Comparison of ENCODE assay signal across 19 mouse cellular contexts in genomic region chr7:24271191-24271590, GRCm38 (mm10). TPM values are rescaled to one million over a fixed set of nuclear protein-coding genes. Genes with fewer than 3 reads are reported as not detected.
DNase-seq lines count a peak whose midpoint lies in the region; ATAC-seq and TF ChIP-seq lines count a peak whose summit lies in the region.
"Had no signal": no experiment of that assay in that cellular context is flagged by ENCODE, and none has a peak within 500 bp of the region (broad histone marks: within the 10 kb centered on the region; RNA-seq: fewer than 3 reads in every experiment).

No protein-coding gene starts in this region.

- H3K27ac ChIP-seq in hindbrain, postnatal 0 days = no peak overlapping the region
- H3K27ac ChIP-seq in hindbrain, embryonic 14.5 days = no peak overlapping the region
- no peak overlapping the region for H3K27ac ChIP-seq in liver, embryonic 12.5 days
- no peak overlapping the region for H3K27ac ChIP-seq in liver, postnatal 0 days (ENCODE audit: low read depth)
- no peak overlapping the region for H3K27ac ChIP-seq in neural tube, embryonic 15.5 days (replicated peaks)
- no peak overlapping the region for H3K27ac ChIP-seq in stomach, embryonic 16.5 days (ENCODE audit: low read length)
- H3K27ac ChIP-seq: liver, embryonic 15.5 days had no signal

- DNase-seq in hindbrain, postnatal 0 days (ENCODE audit: low spot score) = no peak
- no peak for DNase-seq in hindbrain, embryonic 14.5 days (ENCODE audit: low spot score)
- DNase-seq in liver, postnatal 0 days = no peak
- no peak for DNase-seq in neural tube, embryonic 10.5 days (ENCODE audit: extremely low spot score, low spot score)
- DNase-seq in frontal cortex, adult 2 months (ENCODE audit: extremely low spot score in 1 of 2, low spot score in 1 of 2) = no peak
- DNase-seq: adrenal gland, postnatal 36 days; B cell, adult 2 months; cerebellum, adult 11-12 months; cerebellum, postnatal 25 days; gastrocnemius, postnatal 36 days; heart, postnatal 10 days; kidney, adult 2 months; lung, postnatal 36 days; thymus, postnatal 14 days had no signal

- WGBS in hindbrain, postnatal 0 days = 97% methylated on average over 6 of the region's 6 CpGs
- 95% methylated on average over 6 of the region's 6 CpGs for WGBS in hindbrain, embryonic 14.5 days
- 84% methylated on average over 6 of the region's 6 CpGs for WGBS in liver, embryonic 12.5 days (ENCODE audit: insufficient replicate concordance)
- WGBS in liver, postnatal 0 days (ENCODE audit: insufficient replicate concordance) = 88% methylated on average over 6 of the region's 6 CpGs
- WGBS in neural tube, embryonic 15.5 days = 98% methylated on average over 6 of the region's 6 CpGs
- 92% methylated on average over 6 of the region's 6 CpGs for WGBS in stomach, embryonic 16.5 days

- H3K4me1 ChIP-seq in hindbrain, postnatal 0 days (ENCODE audit: insufficient read depth, low read length) = 0 out of 2 replicates have a peak, but pooled peaks cover 3% of the 10 kb centered on the region
- peaks cover 5% of the 10 kb centered on the region for H3K4me1 ChIP-seq in hindbrain, embryonic 14.5 days (replicated peaks; ENCODE audit: control insufficient read depth, insufficient read depth, low read length)
- H3K4me1 ChIP-seq in liver, embryonic 12.5 days = peaks cover 11% of the 10 kb centered on the region; the same call in 1 of the 2 replicates
- 0 out of 2 replicates have a peak, but pooled peaks cover 2% of the 10 kb centered on the region for H3K4me1 ChIP-seq in liver, postnatal 0 days (ENCODE audit: insufficient read depth)
- H3K4me1 ChIP-seq in neural tube, embryonic 15.5 days = peaks cover 13% of the 10 kb centered on the region
- H3K4me1 ChIP-seq in stomach, embryonic 16.5 days (ENCODE audit: control insufficient read depth, insufficient read depth, low read length) = peaks cover 4% of the 10 kb centered on the region

- H3K36me3 ChIP-seq in hindbrain, postnatal 0 days (ENCODE audit: insufficient read depth, low read length) = peaks cover 10% of the 10 kb centered on the region
- H3K36me3 ChIP-seq in hindbrain, embryonic 14.5 days (replicated peaks; ENCODE audit: control insufficient read depth, insufficient read depth) = peaks cover 25% of the 10 kb centered on the region
- peaks cover 25% of the 10 kb centered on the region for H3K36me3 ChIP-seq in liver, embryonic 12.5 days
- H3K36me3 ChIP-seq in liver, postnatal 0 days (replicated peaks; ENCODE audit: insufficient read depth, low read length) = no peaks in the 10 kb centered on the region; the same call in 1 of the 2 replicates
- H3K36me3 ChIP-seq in neural tube, embryonic 15.5 days = peaks cover 24% of the 10 kb centered on the region
- H3K36me3 ChIP-seq in stomach, embryonic 16.5 days (ENCODE audit: control insufficient read depth, insufficient read depth, low read length) = peaks cover 7% of the 10 kb centered on the region

- peak overlapping the region; percentile 68; the same call in 1 of the 2 replicates for H3K4me2 ChIP-seq in hindbrain, postnatal 0 days (ENCODE audit: low read depth, low read length)
- no peak overlapping the region for H3K4me2 ChIP-seq in hindbrain, embryonic 14.5 days (replicated peaks)
- H3K4me2 ChIP-seq in liver, embryonic 12.5 days = 0 out of 2 replicates have a peak overlapping the region, but pooled peaks have one; percentile 10
- no peak overlapping the region for H3K4me2 ChIP-seq in liver, postnatal 0 days (ENCODE audit: low read depth, low read length)
- H3K4me2 ChIP-seq in neural tube, embryonic 15.5 days = peak overlapping the region; percentile 90; the same call in 1 of the 2 replicates
- peak overlapping the region; percentile 60; the same call in 1 of the 2 replicates for H3K4me2 ChIP-seq in stomach, embryonic 16.5 days (ENCODE audit: low read depth, low read length)

- H3K9ac ChIP-seq in hindbrain, postnatal 0 days (replicated peaks; ENCODE audit: low read length) = no peak overlapping the region
- H3K9ac ChIP-seq in hindbrain, embryonic 14.5 days = no peak overlapping the region
- no peak overlapping the region for H3K9ac ChIP-seq in liver, embryonic 12.5 days
- H3K9ac ChIP-seq in liver, postnatal 0 days (replicated peaks) = no peak overlapping the region
- no peak overlapping the region for H3K9ac ChIP-seq in neural tube, embryonic 15.5 days (replicated peaks)
- no peak overlapping the region for H3K9ac ChIP-seq in stomach, embryonic 16.5 days (ENCODE audit: low read length)
- H3K9ac ChIP-seq: liver, embryonic 15.5 days had no signal

- ATAC-seq in hindbrain, postnatal 0 days = no peak
- ATAC-seq in hindbrain, embryonic 14.5 days (ENCODE audit: low FRiP score) = no peak
- no peak for ATAC-seq in liver, embryonic 12.5 days
- ATAC-seq in liver, postnatal 0 days = no peak
- no peak for ATAC-seq in neural tube, embryonic 15.5 days (ENCODE audit: low FRiP score)
- no peak for ATAC-seq in stomach, embryonic 16.5 days (ENCODE audit: insufficient read depth, low FRiP score)

- no peak overlapping the region for H3K4me3 ChIP-seq in hindbrain, postnatal 0 days (ENCODE audit: low read length)
- no peak overlapping the region for H3K4me3 ChIP-seq in hindbrain, embryonic 14.5 days (replicated peaks; ENCODE audit: low read length)
- no peak overlapping the region for H3K4me3 ChIP-seq in liver, embryonic 12.5 days
- no peak overlapping the region for H3K4me3 ChIP-seq in liver, postnatal 0 days (ENCODE audit: low read depth, low read length)
- H3K4me3 ChIP-seq in neural tube, embryonic 15.5 days (replicated peaks) = no peak overlapping the region
- no peak overlapping the region for H3K4me3 ChIP-seq in stomach, embryonic 16.5 days (replicated peaks; ENCODE audit: low read length)

- no peak for TF ChIP-seq EP300 in liver, postnatal 0 days (IDR thresholded peaks at IDR 0.05; ENCODE audit: low read depth)

- TF ChIP-seq CTCF in hindbrain, postnatal 0 days (IDR thresholded peaks at IDR 0.05; ENCODE audit: low read depth) = no peak
- no peak for TF ChIP-seq CTCF in liver, postnatal 0 days (IDR thresholded peaks at IDR 0.05; ENCODE audit: low read depth)

- no peaks in the 10 kb centered on the region for H3K27me3 ChIP-seq in hindbrain, postnatal 0 days (ENCODE audit: insufficient read depth, low read length)
- H3K27me3 ChIP-seq in hindbrain, embryonic 14.5 days (ENCODE audit: control insufficient read depth, insufficient read depth, low read length) = no peaks in the 10 kb centered on the region
- no peaks in the 10 kb centered on the region for H3K27me3 ChIP-seq in liver, embryonic 12.5 days (replicated peaks)
- no peaks in the 10 kb centered on the region for H3K27me3 ChIP-seq in liver, postnatal 0 days (ENCODE audit: insufficient read depth, low read length)
- H3K27me3 ChIP-seq in neural tube, embryonic 15.5 days (replicated peaks) = no peaks in the 10 kb centered on the region
- H3K27me3 ChIP-seq in stomach, embryonic 16.5 days (ENCODE audit: control insufficient read depth, insufficient read depth, low read length) = no peaks in the 10 kb centered on the region
- H3K27me3 ChIP-seq: hindbrain, embryonic 12.5 days; liver, embryonic 15.5 days had no signal

- no peaks in the 10 kb centered on the region for H3K9me3 ChIP-seq in hindbrain, postnatal 0 days (ENCODE audit: low read length)
- H3K9me3 ChIP-seq in hindbrain, embryonic 14.5 days (ENCODE audit: control insufficient read depth, low read length) = no peaks in the 10 kb centered on the region
- no peaks in the 10 kb centered on the region for H3K9me3 ChIP-seq in liver, embryonic 12.5 days (replicated peaks)
- H3K9me3 ChIP-seq in liver, postnatal 0 days (ENCODE audit: low read length) = no peaks in the 10 kb centered on the region
- H3K9me3 ChIP-seq in neural tube, embryonic 15.5 days (replicated peaks) = no peaks in the 10 kb centered on the region
- no peaks in the 10 kb centered on the region for H3K9me3 ChIP-seq in stomach, embryonic 16.5 days (replicated peaks; ENCODE audit: control insufficient read depth, low read length)
- H3K9me3 ChIP-seq: hindbrain, embryonic 12.5 days; liver, embryonic 15.5 days had no signal

RNA-seq across cellular contexts. Expression of gene Zfp93, which starts 1.0 kb away (rescaled TPM):
- total RNA-seq in hindbrain, postnatal 0 days (2014; rRNA removed) = 5.4 and 6.9 TPM in 2 replicates
- 2.2 and 3.1 TPM in 2 replicates for polyA plus RNA-seq in hindbrain, postnatal 0 days (2015; fragmentation: Nextera tagmentation; extraction: Ambion mirVana)
- 8.1 and 9.5 TPM in 2 replicates for polyA plus RNA-seq in hindbrain, embryonic 14.5 days (2014; fragmentation: Nextera tagmentation; extraction: Ambion mirVana)
- 1.9 and 2.2 TPM in 2 replicates for polyA plus RNA-seq in liver, embryonic 12.5 days (2016; fragmentation: Nextera tagmentation; extraction: Ambion mirVana)
- polyA plus RNA-seq in liver, postnatal 0 days (2015; fragmentation: Nextera tagmentation; extraction: Ambion mirVana) = 1.1 and 1.2 TPM in 2 replicates
- 6.3 and 8.8 TPM in 2 replicates for polyA plus RNA-seq in neural tube, embryonic 15.5 days (2015; fragmentation: Nextera tagmentation; extraction: Ambion mirVana)
- polyA plus RNA-seq in stomach, embryonic 16.5 days (2015; fragmentation: Nextera tagmentation; extraction: Ambion mirVana) = 7.6 and 8.3 TPM in 2 replicates
- 8.7 and 9.0 TPM in 2 replicates for polyA plus RNA-seq in frontal cortex, adult 2 months (2012; rRNA removed)

RNA-seq across cellular contexts. Expression of gene Zfp108, which starts 16.6 kb away (rescaled TPM):
- 7.5 and 9.1 TPM in 2 replicates for total RNA-seq in hindbrain, postnatal 0 days (2014; rRNA removed)
- polyA plus RNA-seq in hindbrain, postnatal 0 days (2015; fragmentation: Nextera tagmentation; extraction: Ambion mirVana) = 3.0 and 3.7 TPM in 2 replicates
- 7.1 TPM in 2 replicates for polyA plus RNA-seq in hindbrain, embryonic 14.5 days (2014; fragmentation: Nextera tagmentation; extraction: Ambion mirVana)
- polyA plus RNA-seq in liver, embryonic 12.5 days (2016; fragmentation: Nextera tagmentation; extraction: Ambion mirVana) = 0.48 and 0.56 TPM in 2 replicates
- polyA plus RNA-seq in liver, postnatal 0 days (2015; fragmentation: Nextera tagmentation; extraction: Ambion mirVana) = 0.31 and 0.79 TPM in 2 replicates
- polyA plus RNA-seq in neural tube, embryonic 15.5 days (2015; fragmentation: Nextera tagmentation; extraction: Ambion mirVana) = 6.0 and 6.9 TPM in 2 replicates
- 3.9 TPM in 2 replicates for polyA plus RNA-seq in stomach, embryonic 16.5 days (2015; fragmentation: Nextera tagmentation; extraction: Ambion mirVana)
- 4.7 and 5.7 TPM in 2 replicates for polyA plus RNA-seq in frontal cortex, adult 2 months (2012; rRNA removed)

RNA-seq across cellular contexts. Expression of gene Zfp61, which starts 29.8 kb away (rescaled TPM):
- total RNA-seq in hindbrain, postnatal 0 days (2014; rRNA removed) = 20.1 and 23.5 TPM in 2 replicates
- polyA plus RNA-seq in hindbrain, postnatal 0 days (2015; fragmentation: Nextera tagmentation; extraction: Ambion mirVana) = 26.1 and 31.6 TPM in 2 replicates
- 33.5 and 34.0 TPM in 2 replicates for polyA plus RNA-seq in hindbrain, embryonic 14.5 days (2014; fragmentation: Nextera tagmentation; extraction: Ambion mirVana)
- polyA plus RNA-seq in liver, embryonic 12.5 days (2016; fragmentation: Nextera tagmentation; extraction: Ambion mirVana) = 7.1 and 7.7 TPM in 2 replicates
- 1.6 and 1.8 TPM in 2 replicates for polyA plus RNA-seq in liver, postnatal 0 days (2015; fragmentation: Nextera tagmentation; extraction: Ambion mirVana)
- 42.0 and 44.7 TPM in 2 replicates for polyA plus RNA-seq in neural tube, embryonic 15.5 days (2015; fragmentation: Nextera tagmentation; extraction: Ambion mirVana)
- polyA plus RNA-seq in stomach, embryonic 16.5 days (2015; fragmentation: Nextera tagmentation; extraction: Ambion mirVana) = 31.4 and 32.2 TPM in 2 replicates
- polyA plus RNA-seq in frontal cortex, adult 2 months (2012; rRNA removed) = 27.5 and 28.7 TPM in 2 replicates

RNA-seq across cellular contexts. Expression of gene Zfp109, which starts 33.8 kb away (rescaled TPM):
- 4.4 and 8.5 TPM in 2 replicates for total RNA-seq in hindbrain, postnatal 0 days (2014; rRNA removed)
- polyA plus RNA-seq in hindbrain, postnatal 0 days (2015; fragmentation: Nextera tagmentation; extraction: Ambion mirVana) = 2.0 and 2.1 TPM in 2 replicates
- polyA plus RNA-seq in hindbrain, embryonic 14.5 days (2014; fragmentation: Nextera tagmentation; extraction: Ambion mirVana) = 2.9 and 3.9 TPM in 2 replicates
- polyA plus RNA-seq in liver, embryonic 12.5 days (2016; fragmentation: Nextera tagmentation; extraction: Ambion mirVana) = 2.0 and 2.7 TPM in 2 replicates
- polyA plus RNA-seq in liver, postnatal 0 days (2015; fragmentation: Nextera tagmentation; extraction: Ambion mirVana) = 0.40 and 0.65 TPM in 2 replicates
- polyA plus RNA-seq in neural tube, embryonic 15.5 days (2015; fragmentation: Nextera tagmentation; extraction: Ambion mirVana) = 4.4 and 4.5 TPM in 2 replicates
- polyA plus RNA-seq in stomach, embryonic 16.5 days (2015; fragmentation: Nextera tagmentation; extraction: Ambion mirVana) = 5.4 and 6.3 TPM in 2 replicates
- polyA plus RNA-seq in frontal cortex, adult 2 months (2012; rRNA removed) = 4.4 and 4.5 TPM in 2 replicates

RNA-seq across cellular contexts. Expression of gene Zfp94, which starts 45.3 kb away (rescaled TPM):
- total RNA-seq in hindbrain, postnatal 0 days (2014; rRNA removed) = 9.6 and 12.0 TPM in 2 replicates
- 17.3 and 21.6 TPM in 2 replicates for polyA plus RNA-seq in hindbrain, postnatal 0 days (2015; fragmentation: Nextera tagmentation; extraction: Ambion mirVana)
- 19.6 and 20.9 TPM in 2 replicates for polyA plus RNA-seq in hindbrain, embryonic 14.5 days (2014; fragmentation: Nextera tagmentation; extraction: Ambion mirVana)
- polyA plus RNA-seq in liver, embryonic 12.5 days (2016; fragmentation: Nextera tagmentation; extraction: Ambion mirVana) = 3.0 and 3.6 TPM in 2 replicates
- polyA plus RNA-seq in liver, postnatal 0 days (2015; fragmentation: Nextera tagmentation; extraction: Ambion mirVana) = 1.8 and 2.2 TPM in 2 replicates
- polyA plus RNA-seq in neural tube, embryonic 15.5 days (2015; fragmentation: Nextera tagmentation; extraction: Ambion mirVana) = 20.0 and 20.2 TPM in 2 replicates
- 9.0 and 10.3 TPM in 2 replicates for polyA plus RNA-seq in stomach, embryonic 16.5 days (2015; fragmentation: Nextera tagmentation; extraction: Ambion mirVana)
- 20.3 and 21.0 TPM in 2 replicates for polyA plus RNA-seq in frontal cortex, adult 2 months (2012; rRNA removed)

Comparison
In these comparisons a context has a peak if more than half of its experiments do, and no peak if none do; other contexts are left out.
1. H3K4me2 ChIP-seq: peak in hindbrain, postnatal 0 days (single experiment), liver, embryonic 12.5 days (single experiment), neural tube, embryonic 15.5 days (single experiment) and stomach, embryonic 16.5 days (single experiment); none in hindbrain, embryonic 14.5 days (single experiment) and liver, postnatal 0 days (single experiment).